In the genomic region with DNA sequence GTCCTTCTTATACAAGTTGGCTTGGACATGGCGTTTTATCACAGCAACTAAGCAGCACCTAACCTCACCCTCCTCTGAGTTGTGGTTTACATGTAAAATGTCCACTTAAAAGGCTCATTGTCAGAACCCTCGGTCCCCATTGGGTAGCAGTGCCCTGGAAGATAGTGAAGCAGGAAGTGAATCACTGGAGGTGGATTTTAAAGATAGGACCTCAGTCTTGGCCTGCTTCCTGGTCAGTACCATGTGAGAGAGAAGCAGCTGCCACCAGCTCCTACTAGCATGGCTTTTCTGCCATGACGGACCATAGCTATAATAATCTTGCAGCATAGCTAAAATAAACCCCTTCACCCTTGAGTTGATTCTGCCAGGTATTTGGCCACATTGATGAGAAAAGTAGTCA, we compare ENCODE assay signal across 22 mouse cellular contexts.
A peak's percentile ranks its signal among the peaks of the same experiment; 100 is the strongest.
DNase-seq lines count a peak whose midpoint lies in the region; ATAC-seq and TF ChIP-seq lines count a peak whose summit lies in the region.
"Had no signal": no experiment of that assay in that cellular context is flagged by ENCODE, and none has a peak within 500 bp of the region (broad histone marks: within the 10 kb centered on the region; RNA-seq: fewer than 3 reads in every experiment).

No protein-coding gene starts in this region.

- H3ac ChIP-seq in myocyte (ENCODE audit: control insufficient read depth, insufficient read length): no peak overlapping the region

- peak; percentile 76 for DNase-seq in heart, adult 11 months
- no peak for DNase-seq in heart, postnatal 14 days
- DNase-seq in MEL (ENCODE audit: low read depth, low spot score): peak; percentile 46
- no peak for DNase-seq in urinary bladder, adult 2 months (ENCODE audit: low spot score)
- DNase-seq: adrenal gland, adult 2 months; adrenal gland, adult 8-10 months; adrenal gland, postnatal 10 days; adrenal gland, postnatal 14 days; adrenal gland, postnatal 25 days; adrenal gland, postnatal 36 days; B cell, adult 2 months; cerebellum, adult 11 months; cerebellum, adult 11-12 months; cerebellum, adult 18-20 months; cerebellum, adult 2 months had no signal

- H3K4me1 ChIP-seq in MEL (ENCODE audit: control insufficient read depth in 1 of 2, insufficient read depth in 2 of 2, low read length in 2 of 2): peaks cover 0 to 6% of the 10 kb centered on the region in 2 experiments; a peak in 2 of 4 replicates
- H3K4me1 ChIP-seq in intestine, postnatal 0 days (replicated peaks; ENCODE audit: control insufficient read depth, insufficient read depth, low read length): no peaks in the 10 kb centered on the region

- no peak overlapping the region for H3K4me3 ChIP-seq in MEL (ENCODE audit: control insufficient read depth in 1 of 2, insufficient read depth in 1 of 2, low read depth in 2 of 2, low read length in 2 of 2)
- H3K4me3 ChIP-seq in myocyte: no peak overlapping the region
- H3K4me3 ChIP-seq in intestine, postnatal 0 days (ENCODE audit: low read depth, low read length): no peak overlapping the region

- H3K79me2 ChIP-seq in MEL (ENCODE audit: control insufficient read depth, insufficient read depth, low read length, poor library complexity): no peaks in the 10 kb centered on the region
- H3K79me2 ChIP-seq in myocyte (ENCODE audit: control insufficient read depth, insufficient read depth): no peaks in the 10 kb centered on the region

- no peaks in the 10 kb centered on the region for H3K9me3 ChIP-seq in MEL (replicated peaks; ENCODE audit: insufficient read depth, low read length)
- H3K9me3 ChIP-seq in intestine, postnatal 0 days (ENCODE audit: control insufficient read depth): no peaks in the 10 kb centered on the region

- H3K27me3 ChIP-seq in MEL (ENCODE audit: control insufficient read depth in 1 of 2, insufficient read depth in 2 of 2, low read length in 2 of 2) (no peaks in the 10 kb centered on the region), myocyte (ENCODE audit: control insufficient read depth, insufficient read depth, insufficient read length) (no peaks in the 10 kb centered on the region)
- no peaks in the 10 kb centered on the region for H3K27me3 ChIP-seq in intestine, postnatal 0 days (replicated peaks; ENCODE audit: control insufficient read depth, insufficient read depth, low read length)
- H3K27me3 ChIP-seq: CH12.LX, Patski had no signal

- TF ChIP-seq RAD21 in MEL (IDR thresholded peaks at IDR 0.05; ENCODE audit: low read depth, low read length): no peak

- no peak for ATAC-seq in intestine, postnatal 0 days
- ATAC-seq: activated CD4-positive, CD25-positive, alpha-beta regulatory T cell, adult 4 months; CD4-positive, CD25-positive, alpha-beta regulatory T cell, adult 4 months; Patski had no signal

- no peak for TF ChIP-seq CTCF in MEL (IDR thresholded peaks at IDR 0.05 in 2 of 3, conservative IDR thresholded peaks at IDR 0.05 in 1 of 3; ENCODE audit: control insufficient read depth in 1 of 3, insufficient read depth in 1 of 3, low read depth in 2 of 3, low read length in 3 of 3, poor library complexity in 1 of 3, severe bottlenecking in 1 of 3)
- no peak for TF ChIP-seq CTCF in intestine, postnatal 0 days (IDR thresholded peaks at IDR 0.05; ENCODE audit: low read depth)

- H3K9ac ChIP-seq in MEL (ENCODE audit: control insufficient read depth, low read depth, low read length, poor library complexity, severe bottlenecking): no peak overlapping the region
- no peak overlapping the region for H3K9ac ChIP-seq in intestine, postnatal 0 days (ENCODE audit: low read depth, low read length)

- H3K27ac ChIP-seq in MEL (ENCODE audit: control insufficient read depth, low read depth, low read length): no peak overlapping the region
- no peak overlapping the region for H3K27ac ChIP-seq in intestine, postnatal 0 days (ENCODE audit: low read depth, low read length)

- H3K4me2 ChIP-seq in myocyte (ENCODE audit: low read depth): peak overlapping the region; percentile 15
- no peak overlapping the region for H3K4me2 ChIP-seq in intestine, postnatal 0 days (replicated peaks; ENCODE audit: low read depth)

- peaks cover 0 to 5% of the 10 kb centered on the region in 2 experiments; a peak in 2 of 4 replicates for H3K36me3 ChIP-seq in MEL (ENCODE audit: control insufficient read depth in 1 of 2, insufficient read depth in 2 of 2, low read length in 2 of 2)
- H3K36me3 ChIP-seq in myocyte (ENCODE audit: control insufficient read depth, insufficient read depth): no peaks in the 10 kb centered on the region
- H3K36me3 ChIP-seq in intestine, postnatal 0 days (ENCODE audit: control insufficient read depth, insufficient read depth): no peaks in the 10 kb centered on the region
- H3K36me3 ChIP-seq: G1E had no signal

- TF ChIP-seq POLR2A in MEL (IDR thresholded peaks at IDR 0.05; ENCODE audit: control insufficient read depth in 1 of 2, insufficient read depth in 1 of 2, low read depth in 1 of 2, low read length in 2 of 2, poor library complexity in 1 of 2) (no peak), myocyte (IDR thresholded peaks at IDR 0.05; ENCODE audit: insufficient read length, low read depth) (no peak)

- intact Hi-C loops in heart, postnatal 14 days (cut with DNase I): no loop called here

- TF ChIP-seq EP300 in MEL (IDR thresholded peaks at IDR 0.05; ENCODE audit: low read depth in 1 of 2, low read length in 2 of 2): peak; percentile 26 to 46; a peak in 1 of 4 replicates

- WGBS in intestine, postnatal 0 days: 81% methylated on average over 3 of the region's 3 CpGs

TF ChIP-seq in MEL, 35 proteins besides CTCF, POLR2A, EP300 and RAD21:
- no peak for TF ChIP-seq NELFE (IDR thresholded peaks at IDR 0.05; ENCODE audit: low read depth, low read length)
- TF ChIP-seq GATA1 (IDR thresholded peaks at IDR 0.05; ENCODE audit: low read depth, low read length): peak; percentile 63

TF ChIP-seq in myocyte, 11 proteins besides CTCF, POLR2A, EP300 and RAD21:
- TF ChIP-seq MYOG (IDR thresholded peaks at IDR 0.05; ENCODE audit: control insufficient read depth in 1 of 3, insufficient read depth in 1 of 3, insufficient read length in 2 of 3, low read depth in 2 of 3) (peak in 1 of 3 experiments; percentile 62), MYOD1 (IDR thresholded peaks at IDR 0.05; ENCODE audit: control insufficient read depth in 1 of 3, insufficient read length in 2 of 3, low read depth in 2 of 3) (peak in 1 of 3 experiments; percentile 52), SRF (IDR thresholded peaks at IDR 0.05; ENCODE audit: control insufficient read depth, insufficient read length, low read depth) (no peak)

Comparison
In these comparisons a context has a peak if more than half of its experiments do, and no peak if none do; other contexts are left out.
1. DNase-seq: peak in heart, adult 11 months (single experiment) and MEL (single experiment); none in heart, postnatal 14 days (0 of 2) and urinary bladder, adult 2 months (single experiment).